Mouse (Mus musculus) natural killer cell, adult 2 months (primary cell): Measurements from ENCODE around the gene Sfxn3.
"Not testable (repeated sequence)": the region's sequence is repeated elsewhere in the genome, so short reads cannot be mapped to it uniquely, and the experiment has no call there.

Experiments used
- DNase-seq, 2 experiments: peaks; one replicate each; pipeline ENCODE4 v3.0.0; 2022; ENCODE audit warnings: low spot score in 2 of 2

Sfxn3 gene

DNA sequence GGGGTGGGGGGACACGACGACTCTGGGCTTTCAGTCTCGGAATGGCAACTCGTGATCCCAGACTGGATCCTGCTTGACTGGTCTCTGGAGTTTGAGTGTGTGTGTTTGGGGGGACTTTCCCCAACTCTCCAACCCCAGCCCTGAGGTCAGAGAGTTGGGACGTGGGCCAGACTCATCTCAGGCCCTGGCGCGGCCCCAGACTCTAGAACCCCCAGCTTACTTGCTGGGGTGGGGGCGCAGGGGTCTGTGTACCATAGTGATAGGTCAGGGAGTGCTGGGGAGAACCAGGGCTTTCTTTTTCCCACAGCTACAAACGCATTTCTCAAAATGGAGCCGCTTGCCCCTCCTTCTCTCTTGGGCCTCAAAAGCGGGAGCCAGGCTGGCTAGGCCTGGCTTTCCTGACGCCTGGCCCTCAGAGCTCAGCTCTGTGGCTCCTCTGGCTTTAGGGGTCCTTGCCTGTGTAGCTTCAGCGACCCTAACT is 28.9 kb upstream of the Sfxn3 start:
- DNase-seq: no peak

DNA sequence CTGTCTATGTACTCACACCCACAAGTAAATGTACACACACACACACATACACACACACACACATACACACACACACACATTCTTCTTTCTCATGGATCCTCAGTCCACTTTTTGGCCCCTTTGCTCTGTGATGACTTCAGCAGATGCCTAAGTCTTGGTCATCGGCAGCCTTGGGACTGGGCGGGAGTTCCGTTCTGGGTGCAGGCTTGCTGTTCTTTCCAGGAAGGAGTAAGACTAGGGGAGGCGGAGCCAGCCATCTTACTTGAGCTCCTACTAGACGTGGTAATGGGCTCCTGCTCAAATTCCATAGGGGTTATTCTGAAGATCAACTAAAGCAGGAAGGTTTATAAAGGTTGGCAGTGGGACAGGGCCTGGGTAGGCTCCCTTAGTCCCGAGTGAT is 27.0 kb upstream of the Sfxn3 start:
- no peak for DNase-seq

DNA sequence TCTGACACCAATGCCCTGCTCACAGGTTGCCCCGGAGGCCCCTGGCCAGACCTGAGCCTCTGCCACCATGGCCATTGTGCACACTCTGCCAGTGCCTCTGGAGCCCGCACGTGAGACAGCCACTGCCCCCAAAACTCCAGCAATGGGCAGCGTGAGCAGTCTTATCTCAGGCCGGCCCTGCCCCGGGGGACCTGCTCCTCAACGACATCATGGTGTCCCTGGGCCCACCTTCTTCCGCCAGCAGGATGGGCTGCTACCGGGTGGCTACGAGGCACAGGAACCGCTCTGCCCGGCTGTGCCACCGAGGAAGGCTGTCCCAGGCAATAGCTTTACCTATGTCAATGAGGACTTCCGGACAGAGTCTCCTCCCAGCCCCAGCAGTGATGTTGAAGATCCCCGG is 25.9 kb upstream of the Sfxn3 start:
- DNase-seq: no peak

DNA sequence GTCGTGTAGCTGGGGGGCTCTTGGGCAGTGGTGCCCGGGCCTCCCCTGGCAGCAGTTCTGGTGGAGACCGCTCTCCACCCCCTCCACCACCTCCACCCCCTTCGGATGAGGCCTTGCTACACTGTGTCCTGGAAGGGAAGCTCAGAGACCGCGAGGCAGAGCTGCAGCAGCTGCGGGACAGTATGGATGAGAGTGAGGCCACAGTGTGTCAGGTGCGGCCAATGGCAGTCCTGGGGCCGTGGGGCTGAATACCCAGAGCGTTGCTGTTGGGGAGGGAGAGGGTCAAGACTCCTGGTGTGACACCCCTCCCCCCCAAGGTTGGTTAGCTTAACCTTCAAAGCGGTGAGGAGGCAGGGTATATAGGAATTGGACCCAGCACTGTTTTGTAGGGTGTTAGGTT is 23.3 kb upstream of the Sfxn3 start:
- DNase-seq: no peak

DNA sequence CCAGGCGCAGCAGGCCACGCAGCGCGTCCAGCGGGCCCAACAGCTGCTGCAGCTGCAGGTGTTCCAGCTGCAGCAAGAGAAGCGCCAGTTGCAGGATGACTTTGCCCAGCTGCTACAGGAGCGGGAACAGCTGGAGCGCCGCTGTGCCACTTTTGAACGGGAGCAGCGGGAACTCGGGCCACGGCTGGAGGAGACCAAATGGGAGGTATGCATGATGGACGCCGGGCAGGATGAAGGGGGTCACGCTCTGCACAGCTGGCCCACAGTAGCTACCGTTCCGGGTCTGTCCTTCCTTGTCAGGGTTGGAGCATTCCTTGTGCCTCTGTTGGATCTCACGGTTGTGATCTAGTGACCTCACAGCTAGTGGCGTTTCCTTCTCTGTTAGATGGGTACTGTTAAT is 22.5 kb upstream of the Sfxn3 start:
- DNase-seq: no peak

DNA sequence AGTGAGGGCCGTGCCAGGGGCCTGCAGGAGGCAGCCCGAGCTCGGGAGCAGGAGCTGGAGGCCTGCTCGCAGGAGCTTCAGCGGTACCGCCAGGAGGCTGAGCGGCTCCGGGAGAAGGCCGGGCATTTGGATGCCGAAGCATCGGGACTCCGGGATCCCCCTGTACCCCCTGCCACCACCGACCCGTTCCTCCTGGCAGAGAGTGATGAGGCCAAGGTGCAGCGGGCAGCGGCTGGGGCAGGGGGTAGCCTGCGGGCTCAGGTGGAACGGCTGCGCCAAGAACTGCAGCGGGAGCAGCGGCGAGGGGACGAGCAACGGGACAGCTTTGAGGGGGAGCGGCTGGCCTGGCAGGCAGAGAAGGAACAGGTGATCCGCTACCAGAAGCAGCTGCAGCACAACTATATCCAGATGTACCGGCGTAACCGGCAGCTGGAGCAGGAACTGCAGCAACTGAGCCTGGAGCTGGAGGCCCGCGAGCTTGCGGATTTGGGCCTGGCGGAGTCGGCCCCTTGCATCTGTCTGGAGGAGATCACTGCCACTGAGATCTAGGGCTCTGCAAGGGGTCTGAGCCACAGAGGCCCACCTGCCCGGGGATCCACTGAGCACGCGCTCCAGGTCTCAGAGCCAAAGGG is 21.2 kb upstream of the Sfxn3 start:
- DNase-seq: no peak

DNA sequence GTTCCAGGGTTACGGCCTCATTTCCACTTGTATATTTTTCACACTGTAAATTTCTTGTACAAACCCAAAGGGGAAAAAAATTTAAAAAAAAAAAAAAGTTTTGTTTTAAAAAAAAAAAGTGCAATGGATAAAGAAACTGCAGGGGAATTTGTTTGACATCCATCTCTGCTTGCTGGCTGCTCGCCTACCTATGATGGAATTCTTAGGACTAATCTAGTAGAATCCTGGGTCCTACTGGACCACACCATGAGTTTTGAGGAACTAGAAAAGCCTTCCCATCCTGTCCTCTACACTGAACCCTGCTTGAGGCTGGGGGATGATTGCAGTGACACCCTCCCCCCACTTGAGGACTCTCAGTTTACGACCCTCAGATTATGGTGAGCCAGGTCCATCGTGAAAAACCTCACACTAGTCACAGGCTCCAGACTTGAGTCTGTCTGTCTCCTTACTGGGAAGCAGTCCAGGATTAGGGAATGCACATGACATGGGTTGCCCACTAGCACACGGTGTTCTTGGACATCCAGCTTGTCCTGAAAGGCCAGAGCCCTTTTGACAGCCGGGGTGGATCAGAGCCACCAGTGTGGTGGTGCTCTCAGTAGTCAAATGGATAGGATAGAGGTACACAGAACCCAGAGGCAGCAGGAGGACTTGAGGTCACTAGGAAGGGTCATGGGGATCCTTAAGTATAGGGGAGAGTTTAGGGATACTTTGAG is 20.2 kb upstream of the Sfxn3 start:
- DNase-seq: no peak

DNA sequence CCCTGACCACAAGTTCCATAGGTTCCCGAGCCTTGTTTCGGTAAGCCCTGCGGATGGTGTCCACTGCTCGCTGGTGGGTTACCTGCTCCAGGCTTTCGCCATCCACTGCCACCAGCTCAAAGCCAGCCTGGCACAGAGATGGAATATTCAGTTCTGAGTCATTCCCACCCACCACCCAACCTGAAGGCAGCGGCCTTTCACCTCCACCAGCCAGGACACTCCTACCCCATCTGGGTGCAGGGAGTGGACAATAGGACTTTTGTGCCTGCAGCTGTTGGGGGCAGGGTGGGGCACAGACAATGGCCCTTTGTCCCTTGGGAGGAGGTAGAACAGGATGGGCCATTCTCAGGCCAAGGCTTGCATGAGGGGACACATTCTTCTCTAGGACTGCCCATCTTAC is 19.5 kb upstream of the Sfxn3 start:
- DNase-seq: no peak

DNA sequence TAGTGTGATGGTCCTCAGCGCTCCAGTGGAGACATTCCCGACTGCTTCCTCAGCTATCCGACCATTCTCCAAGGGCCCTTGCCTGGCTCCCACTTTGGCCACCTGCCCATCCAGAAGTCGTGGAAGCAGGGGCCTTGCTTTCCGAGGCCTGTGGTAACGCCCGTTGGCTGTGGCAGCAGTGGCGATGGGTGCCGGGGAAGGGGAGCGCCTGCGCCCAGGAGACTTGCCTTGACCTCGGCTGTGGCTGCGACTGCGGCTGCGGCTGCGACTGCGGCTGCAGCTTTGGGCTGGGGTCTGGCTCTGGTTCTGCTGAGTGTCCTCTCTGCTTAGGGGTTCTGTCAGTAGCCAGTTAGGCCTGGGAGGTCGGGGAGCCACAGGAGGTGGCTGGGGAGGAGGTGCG is 18.6 kb upstream of the Sfxn3 start:
- DNase-seq: no peak

DNA sequence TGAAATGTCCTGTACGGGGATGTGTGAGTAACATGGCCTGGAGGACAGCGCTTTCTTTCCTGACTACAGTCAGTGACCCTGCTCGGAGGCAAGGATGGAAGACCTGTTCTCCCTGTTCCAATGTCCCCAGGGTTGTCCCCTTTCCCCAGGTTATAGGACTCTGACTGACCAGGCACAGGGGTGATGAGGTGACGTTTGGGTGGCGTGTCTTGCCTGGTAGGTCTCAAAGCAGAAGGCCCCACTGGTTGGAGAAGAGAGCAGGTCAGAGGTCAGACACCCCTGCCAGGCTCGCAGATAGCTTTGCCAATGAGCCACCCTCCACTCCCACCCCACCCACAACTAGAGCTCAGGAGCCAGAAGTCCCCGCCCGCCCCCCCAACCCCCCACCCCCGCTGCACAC is 17.7 kb upstream of the Sfxn3 start:
- DNase-seq: no peak

DNA sequence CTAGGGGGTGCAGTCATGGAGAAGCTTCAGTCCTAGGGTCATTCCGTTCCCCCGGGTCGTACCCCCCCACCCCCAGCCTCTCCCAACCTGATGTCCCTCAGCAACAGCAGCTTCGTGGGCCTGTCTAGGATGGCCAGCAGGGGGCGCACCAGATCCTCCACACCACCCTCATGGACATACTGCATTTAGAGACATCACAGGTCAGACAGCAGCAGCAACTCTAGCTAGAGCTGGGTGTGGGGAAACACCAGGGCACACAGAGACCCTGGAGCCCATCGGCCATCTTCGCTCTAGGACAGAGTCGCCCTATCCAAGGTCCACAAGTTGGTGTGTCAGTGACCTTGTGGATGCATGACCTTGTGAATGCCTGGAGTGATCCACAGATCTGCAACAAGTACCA is 17.2 kb upstream of the Sfxn3 start:
- DNase-seq: peak; percentile 56 to 76

DNA sequence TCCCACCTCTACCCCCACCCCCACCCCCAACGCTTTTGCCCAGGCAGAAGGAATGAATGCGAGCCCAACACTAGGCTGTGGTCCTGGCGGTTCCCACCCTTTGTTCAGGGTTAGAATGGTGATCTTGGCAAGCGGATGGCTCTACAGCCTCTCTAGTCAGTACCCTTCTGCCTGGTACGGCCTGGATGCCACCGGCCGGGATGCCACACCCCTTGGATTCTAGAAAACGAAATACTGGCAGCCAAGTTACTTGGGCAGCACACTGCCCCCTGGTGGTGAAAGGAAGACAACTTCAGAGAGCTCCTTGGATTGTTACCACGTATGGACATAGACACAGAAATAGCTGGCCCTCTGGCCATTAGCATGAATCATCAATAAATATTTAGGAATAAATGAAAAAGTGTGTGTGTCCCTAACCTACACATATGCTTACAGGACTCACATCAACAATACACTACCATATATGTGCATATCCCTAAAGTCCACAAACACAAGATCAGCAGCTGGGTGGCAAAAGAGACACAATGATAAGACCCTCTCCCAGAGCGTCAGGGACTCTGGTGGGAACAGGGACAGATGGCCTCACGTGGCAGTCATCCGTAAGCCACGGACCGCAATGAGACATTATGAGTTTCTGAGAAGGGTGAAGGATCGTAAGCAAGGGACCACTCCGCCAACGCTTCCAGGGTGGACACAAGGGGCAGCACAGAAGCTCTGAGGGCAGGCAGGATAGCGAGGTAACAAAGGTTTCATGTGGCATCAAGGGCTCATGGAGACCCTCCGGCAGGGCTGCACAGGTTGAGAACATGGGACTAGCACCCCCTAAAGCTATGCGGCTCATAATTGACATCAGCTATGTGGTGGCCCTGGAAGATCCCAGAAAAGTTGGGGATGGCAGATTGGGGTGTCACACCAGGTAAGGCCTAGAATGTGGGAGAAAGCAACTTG is 16.3 kb upstream of the Sfxn3 start:
- DNase-seq: peak; percentile 57 to 69

DNA sequence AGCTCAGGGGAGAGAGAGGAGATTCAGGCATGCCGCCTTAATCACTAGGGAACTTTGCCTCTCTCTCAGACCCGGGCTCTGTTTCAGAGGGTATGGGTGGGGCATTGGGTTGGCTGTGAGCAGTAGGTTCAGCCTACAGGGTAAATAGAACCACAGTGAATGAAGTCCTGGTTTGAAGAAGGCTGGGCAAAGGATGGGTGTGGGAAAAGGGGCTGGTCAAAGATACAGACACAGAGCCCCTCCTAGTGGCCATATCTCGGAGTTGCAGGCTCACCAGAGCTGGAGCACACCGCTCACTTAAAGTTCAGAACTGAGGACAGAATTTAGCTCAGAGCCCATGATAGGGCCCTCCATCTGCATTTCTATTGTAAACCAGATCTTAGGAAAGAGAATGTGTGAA is 15.5 kb upstream of the Sfxn3 start:
- peak; percentile 41 to 69 for DNase-seq

DNA sequence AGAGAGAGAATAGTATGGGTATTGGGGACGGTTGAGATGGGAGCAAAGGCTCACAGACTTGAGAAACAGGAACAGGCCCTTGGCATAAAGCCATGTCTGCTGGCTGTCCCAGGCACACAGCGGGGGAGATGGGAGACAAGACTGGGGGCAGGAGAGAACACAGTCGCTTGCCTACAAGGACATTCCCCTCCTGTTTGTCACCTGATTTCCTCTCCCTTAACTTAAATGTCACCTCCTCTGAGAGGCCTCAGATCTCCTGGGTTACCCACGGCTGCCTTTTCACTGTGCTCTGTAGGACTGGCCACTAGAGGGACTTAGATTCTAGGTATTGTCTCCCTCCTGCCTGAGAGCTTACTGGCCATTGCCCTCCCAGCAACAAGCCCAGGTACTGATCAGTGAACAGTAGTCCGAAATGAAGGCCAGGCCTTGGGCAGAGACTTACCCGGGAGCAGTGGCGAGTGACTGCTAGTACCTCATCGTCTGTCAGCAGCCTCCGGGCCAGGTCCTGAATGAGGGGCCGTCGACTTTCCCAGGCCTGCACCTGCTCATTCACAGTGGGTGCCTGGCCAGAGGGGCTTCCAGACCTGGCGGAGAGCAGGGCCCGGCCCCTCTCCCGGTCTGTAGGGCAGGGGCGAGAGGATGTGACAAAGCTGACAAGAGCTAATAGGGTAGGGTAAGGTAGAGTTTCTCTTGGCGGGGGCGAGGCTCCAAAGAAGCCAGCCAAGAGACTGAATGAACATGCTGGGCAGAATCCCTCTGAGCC is 14.6 kb upstream of the Sfxn3 start:
- no peak for DNase-seq

DNA sequence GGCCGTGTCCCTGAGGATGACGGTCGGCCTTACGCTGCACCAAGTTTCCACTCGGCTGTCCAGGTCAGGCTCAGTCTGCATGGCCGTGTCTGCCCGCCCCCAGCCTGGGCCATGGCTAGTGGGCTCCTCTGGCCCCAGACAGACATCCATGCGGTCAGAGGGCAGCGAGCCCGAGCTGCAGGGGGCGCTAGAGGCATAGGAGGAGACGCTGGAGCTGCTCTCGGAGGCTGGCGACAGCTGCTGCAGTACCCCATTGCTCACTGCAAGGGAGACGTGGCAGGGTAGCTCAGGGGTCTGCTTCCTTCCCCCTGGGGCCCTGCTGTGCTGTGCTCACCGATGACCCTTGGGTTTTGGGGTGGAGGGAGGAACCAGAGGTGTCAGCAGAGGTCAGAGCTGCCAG is 10.4 kb upstream of the Sfxn3 start:
- DNase-seq: peak; percentile 43 to 54

DNA sequence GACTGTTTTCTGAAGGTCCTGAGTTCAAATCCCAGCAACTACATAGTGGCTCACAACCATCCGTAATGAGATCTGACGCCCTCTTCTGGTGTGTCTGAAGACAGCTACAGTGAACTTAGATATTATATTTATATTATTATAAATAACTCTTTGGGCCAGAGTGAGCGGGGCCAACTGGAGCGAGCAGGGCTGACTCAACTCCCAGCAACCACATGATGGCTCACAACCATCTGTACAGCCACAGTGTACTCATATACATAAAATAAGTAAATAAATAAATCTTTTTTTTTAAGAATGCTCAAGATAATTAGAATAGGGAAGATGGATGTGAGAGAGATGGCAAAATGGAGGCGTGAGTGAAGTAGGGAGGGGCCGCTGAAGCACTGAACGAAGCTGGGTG is 9.1 kb upstream of the Sfxn3 start:
- DNase-seq: not testable (repeated sequence)

DNA sequence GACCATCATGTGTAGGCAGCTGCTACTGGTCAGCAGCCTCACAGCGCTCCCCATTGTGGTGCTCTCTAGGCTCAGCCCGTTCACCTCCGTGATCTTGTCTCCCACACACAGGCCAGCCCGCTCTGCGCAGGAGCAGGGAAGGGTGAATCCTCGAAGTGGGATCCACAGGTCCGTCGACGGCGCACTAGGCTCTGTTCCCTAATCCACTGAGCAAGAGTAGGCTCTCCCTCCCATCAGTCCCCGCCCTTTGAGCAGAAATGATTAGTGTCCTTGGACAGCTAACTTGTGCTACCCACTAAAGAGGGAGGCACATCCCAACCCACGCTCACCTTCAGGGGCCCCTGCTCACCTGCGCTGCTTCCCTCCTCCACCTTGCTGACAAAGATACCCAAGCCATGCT is 7.1 kb upstream of the Sfxn3 start:
- DNase-seq: no peak

DNA sequence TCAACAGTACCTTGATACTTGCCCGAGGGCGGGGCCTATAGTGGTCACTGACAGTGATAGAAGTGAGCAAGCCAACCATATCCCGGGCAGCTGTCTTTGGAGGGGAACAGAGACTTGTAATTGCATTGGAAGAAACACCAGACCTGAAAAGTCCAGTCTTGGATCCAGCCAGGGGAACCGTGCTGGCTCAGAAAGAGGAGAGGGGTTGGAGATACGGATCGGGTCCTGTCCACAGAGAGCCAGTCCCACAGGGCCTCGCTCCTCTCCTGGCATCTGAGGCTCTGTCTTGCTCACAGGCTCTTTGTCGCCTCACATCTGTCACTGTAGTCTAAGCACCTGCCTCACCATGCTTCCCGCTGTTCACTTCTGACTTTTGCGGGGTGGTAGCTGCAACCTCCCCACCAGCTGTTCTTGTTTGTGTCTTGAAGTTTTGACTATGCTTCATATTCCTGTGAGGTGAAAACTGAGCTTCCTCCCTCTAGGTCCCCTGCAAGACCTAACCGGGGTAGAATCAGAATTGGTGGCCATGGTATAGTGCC is 2.8 kb upstream of the Sfxn3 start:
- no peak for DNase-seq

DNA sequence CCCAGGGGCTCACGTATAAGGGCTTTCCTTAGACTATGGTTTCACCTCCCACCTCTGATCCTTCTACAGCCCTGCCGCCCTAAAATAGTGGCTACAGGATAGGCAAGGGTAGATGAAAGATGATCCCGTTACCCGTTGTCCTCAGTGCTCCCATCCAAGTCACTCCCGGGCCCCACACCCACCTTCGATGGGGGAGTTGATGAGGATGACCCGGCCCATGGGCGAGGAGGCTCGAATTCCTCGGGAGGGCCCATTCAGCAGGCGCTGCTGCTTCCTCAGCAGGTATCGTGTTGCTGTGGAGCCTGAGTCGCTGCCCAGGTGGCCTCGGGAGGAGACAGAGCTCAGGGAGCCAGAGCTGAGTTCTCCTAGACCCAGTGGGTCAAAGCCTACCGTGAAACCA is 2.1 kb upstream of the Sfxn3 start:
- no peak for DNase-seq

DNA sequence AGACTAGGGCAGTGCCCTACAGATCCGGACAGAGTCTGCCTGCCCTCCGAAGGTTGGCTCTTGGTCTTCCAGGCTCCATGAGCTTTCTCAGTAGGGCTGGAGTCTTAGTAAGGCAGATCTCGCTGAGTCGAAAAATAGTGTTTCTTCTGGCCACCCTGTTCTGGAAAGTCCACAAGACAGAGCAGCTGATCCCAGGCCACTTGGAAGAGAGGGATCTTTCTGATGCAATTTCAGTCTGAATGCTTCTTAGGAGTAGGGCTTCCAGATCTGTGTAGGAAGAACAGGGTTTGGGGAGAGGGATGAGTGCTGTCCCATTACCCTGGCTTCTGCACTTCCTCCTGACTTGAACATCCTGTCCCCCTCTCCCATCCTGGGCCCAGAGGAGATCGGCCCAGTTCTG is 1.7 kb upstream of the Sfxn3 start, which contains the start of gene Pdzd7:
Gene Pdzd7 (minus strand): TSS at position 67 of the 400 bp plus-strand sequence.
- DNase-seq: no peak

DNA sequence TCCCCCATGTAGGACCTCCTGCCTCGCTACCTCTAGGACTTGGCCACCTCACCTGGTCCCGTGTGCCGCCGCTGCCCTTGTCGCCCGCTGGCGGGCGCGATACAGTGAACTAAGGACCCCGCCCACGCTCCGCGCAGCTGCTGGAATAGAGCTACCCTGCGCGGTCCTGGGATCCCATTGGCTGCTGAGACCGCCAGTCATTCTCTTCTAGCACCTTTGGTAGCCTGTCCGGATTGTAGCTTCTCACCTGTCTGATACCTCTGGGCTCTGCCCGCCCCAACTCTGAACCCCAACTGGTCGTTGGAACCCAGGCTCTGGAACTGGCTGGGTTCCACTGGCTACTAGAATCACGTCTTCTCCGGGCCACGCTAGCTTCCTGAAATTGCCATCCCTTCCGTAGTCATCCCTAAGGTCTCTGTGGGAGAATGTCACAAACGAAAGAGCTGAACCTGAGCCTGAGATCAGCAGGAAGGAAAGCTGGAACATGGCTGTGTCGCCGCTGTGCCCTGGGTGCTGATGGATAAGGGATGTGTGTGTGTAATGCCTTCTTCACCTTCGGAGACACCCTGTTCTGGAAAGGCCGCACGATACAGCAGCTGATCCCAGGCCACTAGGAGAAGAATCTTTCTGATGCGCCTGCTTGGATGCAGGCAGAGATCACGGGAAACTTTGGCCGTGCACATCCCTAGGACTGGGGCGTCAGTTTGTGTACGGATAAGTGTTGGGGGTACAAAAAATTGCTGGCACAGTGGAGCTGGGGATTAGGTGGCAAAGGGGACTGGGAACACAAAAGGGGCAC is 581 bp upstream of the Sfxn3 start:
- peak; percentile 49 to 66 for DNase-seq
